Mouse (Mus musculus): ENCODE results near the gene Gm10324.
"Not testable (repeated sequence)": the region's sequence is repeated elsewhere in the genome, so short reads cannot be mapped to it uniquely, and the experiment has no call there.

Gene Gm10324

GRCm38 (mm10) chr13:66119247-66119646 is at the start of gene Gm10324:
Gene Gm10324, plus strand, starts transcription at chr13:66119547.
- not testable (repeated sequence) for DNase-seq (ENCODE audit: low read depth, low spot score)

All from skeletal muscle tissue, adult 2 months (tissue).